Mouse (Mus musculus): ENCODE results near the gene Ybx1.

GRCm38 (mm10) chr4:119254012-119254618 is 40.3 kb downstream of the Ybx1 start:
- TF ChIP-seq POLR2A (IDR thresholded peaks at IDR 0.05; ENCODE audit: low read depth, low read length) (no peak), CTCF (IDR thresholded peaks at IDR 0.05; ENCODE audit: extremely low read depth, insufficient read depth, insufficient read length, insufficient replicate concordance) (no peak)
